Mouse (Mus musculus) adrenal gland (tissue): ENCODE data around the gene Miga2.
"Not testable (repeated sequence)": the region's sequence is repeated elsewhere in the genome, so short reads cannot be mapped to it uniquely, and the experiment has no call there.

Source experiments
- intact Hi-C: fragments of 180-260 bp; cut with DNase I; formaldehyde crosslinking; loops from one replicate; pipeline ENCODE4 v1.15.1; 2025

The Miga2 gene

GRCm38 (mm10) chr2:30395757-30396156, 31.7 kb downstream of the Miga2 start:
- intact Hi-C loops, result no loop called here

GRCm38 (mm10) chr2:30396246-30396645, 32.2 kb downstream of the Miga2 start:
- intact Hi-C loops, result no loop called here

GRCm38 (mm10) chr2:30397986-30398512, 34.0 kb downstream of the Miga2 start:
- intact Hi-C loops, result no loop called here

DNA sequence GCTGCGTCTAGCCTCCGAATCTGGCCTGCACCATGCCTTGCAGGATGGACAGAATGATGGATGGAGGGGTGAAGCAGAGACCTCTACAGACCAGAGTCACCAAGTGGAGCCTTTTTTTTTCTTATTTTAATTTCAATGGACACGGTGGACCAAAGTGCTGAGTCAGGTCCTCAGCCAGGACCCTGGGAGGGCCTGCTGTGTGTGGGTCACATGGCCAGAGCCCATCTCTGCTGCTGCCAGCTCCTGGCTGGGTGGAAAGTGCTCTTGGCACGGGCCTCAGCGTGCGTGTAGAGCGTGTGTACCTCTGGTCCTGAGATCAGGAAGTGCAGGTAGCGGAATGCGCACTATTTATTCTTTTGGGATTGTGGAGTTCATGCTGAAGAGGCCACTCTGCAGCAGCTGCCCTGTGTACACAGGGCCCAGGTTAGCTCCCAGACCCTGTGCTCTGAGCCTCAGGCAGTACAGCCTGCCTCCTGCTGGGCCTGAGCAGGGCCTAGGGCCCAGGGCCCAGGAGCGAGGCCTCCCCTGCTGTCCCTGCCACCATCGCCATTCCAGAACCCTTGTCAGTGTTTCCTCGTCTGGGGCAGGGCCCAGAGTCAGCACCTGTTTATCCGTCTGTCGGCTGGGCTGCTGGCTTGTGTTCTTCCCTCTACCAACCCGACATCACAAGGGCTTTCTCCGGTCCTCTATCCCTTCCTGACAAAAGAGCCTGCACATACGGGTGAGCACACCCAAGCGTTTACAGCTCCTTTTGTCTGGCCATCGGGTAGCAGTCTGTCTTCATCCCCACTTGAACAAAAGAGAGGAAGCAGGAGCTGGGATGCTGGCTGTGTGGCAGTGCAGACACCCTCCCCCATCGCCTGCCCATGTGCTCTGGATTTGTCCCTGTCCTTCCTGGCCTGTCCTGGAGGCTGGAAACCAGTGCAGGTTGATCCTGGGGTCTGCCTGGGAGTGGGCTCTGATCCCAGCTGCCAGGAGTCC, 35.4 kb downstream of the Miga2 start:
- intact Hi-C loops, result no loop called here

DNA sequence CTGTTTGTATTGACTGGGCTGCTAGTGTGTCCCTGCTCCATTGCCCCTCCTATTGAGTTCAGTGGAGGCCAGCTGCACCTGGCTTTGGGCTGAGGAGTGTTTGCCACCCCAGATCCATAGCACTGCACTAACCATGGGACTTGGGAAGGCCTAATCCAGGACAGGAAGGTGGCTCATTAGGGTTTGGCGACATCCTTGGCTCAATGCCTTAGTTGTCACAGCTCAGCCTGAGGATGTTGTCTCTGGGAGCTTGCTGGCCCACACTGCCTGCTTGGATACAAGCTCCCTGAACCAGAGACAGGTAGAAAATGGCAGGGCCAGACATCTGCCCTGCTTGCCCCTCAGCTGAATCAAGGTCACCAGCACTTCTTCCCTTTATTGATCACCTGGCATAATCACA, 37.5 kb downstream of the Miga2 start:
- intact Hi-C loops, result no loop called here

GRCm38 (mm10) chr2:30402351-30402826, 38.4 kb downstream of the Miga2 start:
- intact Hi-C loops, result no loop called here

- intact Hi-C loops, result no loop called here
These were observed 38.8 kb downstream of the Miga2 start for GRCm38 (mm10) chr2:30402843-30403242.

DNA sequence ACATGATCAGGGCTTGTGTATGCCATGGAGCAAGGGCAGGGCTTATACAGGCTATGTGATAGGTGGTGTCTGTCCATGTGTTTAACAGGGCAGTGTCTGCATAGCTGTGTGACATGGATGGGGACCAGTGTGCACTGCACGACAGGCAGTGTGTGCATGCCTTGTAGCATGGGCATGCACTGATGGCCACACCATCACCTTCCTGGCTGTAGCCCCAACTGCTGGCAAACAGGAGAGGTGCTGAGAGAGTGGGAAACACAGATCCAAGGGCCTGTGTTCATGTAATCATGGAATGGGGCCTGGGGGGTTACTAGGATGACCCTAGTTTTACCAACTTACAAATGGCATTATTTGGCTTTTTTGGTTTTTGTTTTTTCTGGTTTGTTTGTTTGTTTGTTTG, 39.8 kb downstream of the Miga2 start:
- intact Hi-C loops, result no loop called here

GRCm38 (mm10) chr2:30407221-30407620, 43.2 kb downstream of the Miga2 start:
- intact Hi-C loops, result no loop called here

GRCm38 (mm10) chr2:30407778-30408177, 43.7 kb downstream of the Miga2 start:
- intact Hi-C loops, result no loop called here

GRCm38 (mm10) chr2:30408452-30409100, 44.5 kb downstream of the Miga2 start:
- intact Hi-C loops, result no loop called here

DNA sequence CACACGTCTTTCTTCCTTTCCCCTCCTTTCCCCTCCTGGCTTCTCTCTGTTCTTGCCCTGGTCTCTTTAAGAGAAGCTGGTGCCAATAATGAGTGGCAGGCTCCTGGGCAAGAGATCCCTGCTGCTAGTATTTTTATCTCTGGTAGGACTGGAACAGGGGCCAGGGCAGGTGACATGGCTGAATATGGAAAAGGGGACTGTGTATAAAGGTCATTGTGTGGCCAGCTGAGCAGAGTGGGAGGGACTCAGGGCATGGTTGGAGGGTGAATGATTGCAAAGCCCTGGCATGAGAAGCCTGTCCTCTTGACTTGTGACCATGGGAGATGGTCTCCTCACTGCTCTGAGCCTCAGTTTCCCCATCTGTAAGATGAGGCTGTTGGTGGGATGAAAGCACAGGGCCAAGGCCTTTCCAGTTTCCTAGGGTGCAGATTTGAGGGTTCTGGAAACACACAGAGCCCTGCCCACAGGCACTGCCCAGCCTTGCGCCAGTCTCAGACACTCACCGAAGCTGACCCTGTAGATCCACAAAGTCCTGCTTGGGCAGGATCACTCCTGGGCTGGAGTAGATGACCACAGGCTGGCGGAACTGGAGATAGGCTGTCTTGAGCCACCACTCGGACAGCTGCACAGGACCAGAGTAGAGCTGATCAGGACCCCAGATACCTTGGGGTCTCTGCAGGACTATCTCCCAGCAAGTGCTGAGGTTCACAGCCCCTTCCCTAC, 45.6 kb downstream of the Miga2 start:
- intact Hi-C loops, result no loop called here

- intact Hi-C loops, result no loop called here
These were observed 49.3 kb downstream of the Miga2 start for GRCm38 (mm10) chr2:30413038-30413973.

- intact Hi-C loops, result no loop called here
These were observed 50.1 kb downstream of the Miga2 start for GRCm38 (mm10) chr2:30414101-30414500.

DNA sequence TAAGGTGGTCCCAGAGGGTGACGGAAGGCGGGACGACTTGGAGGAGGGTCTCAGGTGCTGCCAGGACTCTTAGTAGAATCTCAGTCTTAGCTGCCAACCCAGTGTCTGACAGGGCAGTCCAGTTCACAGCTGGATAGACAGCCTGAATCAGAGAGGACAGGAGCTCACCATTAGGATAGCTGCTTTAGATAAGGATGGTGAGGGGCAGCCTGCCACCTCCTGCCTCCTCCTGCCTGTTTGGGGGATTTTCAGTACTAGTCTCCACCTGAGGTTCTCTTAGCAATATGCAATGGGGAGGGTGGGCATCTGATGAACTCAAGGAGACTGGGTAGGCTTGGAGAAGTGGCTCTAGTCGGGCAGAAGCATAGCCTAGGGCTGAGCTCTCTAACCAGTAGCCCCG, 50.6 kb downstream of the Miga2 start:
- intact Hi-C loops, result no loop called here

DNA sequence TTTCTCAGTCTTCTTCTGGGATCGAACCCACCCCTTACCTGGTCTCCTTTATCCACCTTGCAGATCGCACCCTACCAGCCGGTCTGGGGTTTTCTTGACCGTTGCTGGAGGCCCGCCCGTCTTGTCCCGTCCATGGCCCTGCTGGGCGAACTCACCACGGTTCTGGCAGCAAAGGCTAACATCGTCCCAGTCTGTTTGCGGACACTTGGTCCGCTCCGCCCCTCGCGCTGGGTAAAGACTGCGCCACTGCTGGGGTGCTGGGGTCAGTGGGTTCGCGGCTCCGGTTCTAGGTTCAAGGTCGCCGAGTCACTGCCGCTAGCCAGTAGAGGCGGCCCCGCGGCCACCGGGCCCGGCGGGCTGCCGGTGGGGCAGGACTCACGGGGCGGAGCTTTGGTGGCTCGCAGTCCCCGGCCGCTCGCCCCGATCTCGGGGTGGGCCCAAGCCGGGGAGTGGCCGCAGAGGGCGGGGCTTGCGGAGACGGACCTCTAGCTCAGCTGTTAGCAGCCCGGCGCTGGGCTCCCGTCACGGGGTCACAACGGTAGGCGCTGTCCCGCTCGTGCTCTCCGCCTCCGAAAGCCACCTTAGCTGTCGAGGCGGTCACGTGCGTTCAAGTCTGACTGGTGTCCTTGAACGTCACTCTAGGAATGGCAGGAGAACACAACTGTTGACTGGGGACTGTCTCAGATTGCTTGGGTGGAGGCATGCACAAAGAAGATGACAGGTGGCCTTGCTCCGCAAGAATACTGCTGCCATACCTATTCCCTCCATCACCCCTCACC, 51.3 kb downstream of the Miga2 start, which contains the start of gene Crat:
Crat (minus strand) TSS at position 657 of the 779 bp plus-strand sequence.
- intact Hi-C loops, result no loop called here

GRCm38 (mm10) chr2:30415936-30416648, 52.1 kb downstream of the Miga2 start, which contains the start of gene Ptpa:
Gene Ptpa (plus strand): TSS chr2:30416039.
- intact Hi-C loops, result no loop called here

GRCm38 (mm10) chr2:30416649-30416965, 52.6 kb downstream of the Miga2 start:
- intact Hi-C loops, result no loop called here

GRCm38 (mm10) chr2:30417154-30417553, 53.1 kb downstream of the Miga2 start:
- intact Hi-C loops, result not testable (repeated sequence)
